Mouse (Mus musculus): Measurements from ENCODE around the gene Ghrh. TPM values are rescaled to one million over a fixed set of nuclear protein-coding genes. Genes with fewer than 3 reads are reported as not detected.
"Not testable (repeated sequence)": the region's sequence is repeated elsewhere in the genome, so short reads cannot be mapped to it uniquely, and the experiment has no call there.

The Ghrh gene
- polyA plus RNA-seq, 1 experiment from 2014 or later, result 0.49 TPM

DNA sequence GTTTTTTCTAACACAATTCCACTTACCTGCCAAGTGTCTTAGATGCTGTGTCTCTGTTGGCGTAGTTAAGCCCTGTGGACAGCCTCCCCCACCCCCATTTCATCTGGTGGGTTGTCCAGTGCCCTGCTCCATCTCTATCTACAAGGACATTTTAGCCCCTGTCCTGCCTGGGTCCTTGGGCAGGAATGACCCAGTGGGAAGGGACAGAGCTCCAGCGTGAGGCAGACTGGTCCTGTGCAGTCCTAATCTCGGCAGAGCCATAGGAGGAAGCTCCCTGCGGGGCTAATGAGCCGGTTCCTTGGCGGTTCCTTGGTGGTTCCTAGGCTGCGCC is 42.2 kb upstream of the Ghrh start:
- H3K9ac ChIP-seq (ENCODE audit: low read length), result no peak overlapping the region
- no peaks in the 10 kb centered on the region for H3K9me3 ChIP-seq (ENCODE audit: control insufficient read depth, low read length)
- no peaks in the 10 kb centered on the region for H3K27me3 ChIP-seq (ENCODE audit: control insufficient read depth, insufficient read depth, low read length)
- no peak for ATAC-seq (ENCODE audit: low FRiP score, low TSS enrichment)
- no peak overlapping the region for H3K4me3 ChIP-seq (ENCODE audit: low read depth, low read length)
- DNase-seq (ENCODE audit: low spot score), result no peak
- H3K4me1 ChIP-seq (replicated peaks; ENCODE audit: control insufficient read depth, insufficient read depth), result no peaks in the 10 kb centered on the region
- TF ChIP-seq EP300 (optimal IDR thresholded peaks at IDR 0.05), result no peak
- TF ChIP-seq CTCF (IDR thresholded peaks at IDR 0.05; ENCODE audit: low read depth), result no peak
- no peaks in the 10 kb centered on the region for H3K36me3 ChIP-seq (ENCODE audit: control insufficient read depth, insufficient read depth, low read length)
- no peak overlapping the region for H3K27ac ChIP-seq (replicated peaks)
- 84% methylated on average over 7 of the region's 7 CpGs for WGBS
- H3K4me2 ChIP-seq (replicated peaks; ENCODE audit: low read depth), result no peak overlapping the region

DNA sequence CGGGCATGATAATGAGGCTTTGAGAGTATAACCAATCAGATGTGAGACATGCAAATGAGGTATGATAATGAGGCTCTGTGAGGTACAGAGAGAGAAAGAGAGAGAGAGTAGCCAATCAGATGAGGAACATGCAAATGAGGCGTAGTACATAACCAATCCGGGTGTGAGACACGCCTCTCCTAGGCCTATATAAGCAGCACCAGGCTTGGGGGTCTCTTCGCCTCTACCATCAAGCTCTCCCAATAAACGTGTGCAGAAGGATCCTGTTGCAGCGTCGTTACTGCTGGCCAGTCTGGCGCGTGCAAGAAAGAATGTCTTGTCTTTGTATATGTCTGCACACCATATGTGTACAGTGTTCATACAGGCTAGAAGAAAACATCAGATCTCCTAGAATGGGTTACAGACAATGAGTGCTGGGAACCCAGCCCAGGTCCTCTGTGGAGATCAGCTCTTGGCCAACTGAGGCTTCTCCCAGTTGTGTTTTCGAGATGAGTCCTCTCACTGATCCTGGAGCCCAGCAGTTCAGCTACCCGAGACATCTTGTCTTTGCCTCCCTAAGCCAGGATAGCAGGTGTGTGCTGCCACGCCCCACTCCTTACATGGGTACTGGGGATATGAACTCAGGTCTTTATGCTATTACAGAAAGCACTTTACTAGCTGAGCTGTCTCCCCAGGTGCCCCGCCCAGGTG is 41.7 kb upstream of the Ghrh start:
- H3K27me3 ChIP-seq (ENCODE audit: control insufficient read depth, insufficient read depth, low read length); ATAC-seq (ENCODE audit: low FRiP score, low TSS enrichment); H3K9ac ChIP-seq (ENCODE audit: low read length); DNase-seq (ENCODE audit: low spot score); H3K4me3 ChIP-seq (ENCODE audit: low read depth, low read length); H3K9me3 ChIP-seq (ENCODE audit: control insufficient read depth, low read length); H3K4me2 ChIP-seq (replicated peaks; ENCODE audit: low read depth); H3K27ac ChIP-seq (replicated peaks); H3K36me3 ChIP-seq (ENCODE audit: control insufficient read depth, insufficient read depth, low read length); H3K4me1 ChIP-seq (replicated peaks; ENCODE audit: control insufficient read depth, insufficient read depth): not testable (repeated sequence)
- 92% methylated on average over 14 of the region's 14 CpGs for WGBS

DNA sequence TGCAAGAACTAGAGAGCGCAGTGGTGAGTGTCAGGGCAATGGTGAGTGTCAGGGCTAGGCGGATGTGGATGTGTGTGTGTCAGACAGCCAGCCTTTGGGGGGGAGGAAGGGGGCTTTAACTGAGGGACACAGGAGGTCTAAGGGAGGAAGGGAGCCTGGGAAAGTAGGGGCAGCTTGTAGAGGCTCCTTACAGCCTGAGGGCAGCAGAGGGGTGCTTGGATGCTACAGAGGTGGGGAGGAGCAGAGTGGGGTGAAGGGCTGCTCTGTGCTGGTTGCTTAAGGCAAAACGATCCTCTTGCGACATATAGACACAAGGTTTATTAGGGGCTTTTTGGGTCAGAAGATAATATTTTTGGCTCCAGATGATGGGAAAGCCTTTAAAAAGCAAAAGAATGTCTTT is 37.5 kb upstream of the Ghrh start:
- no peak for DNase-seq (ENCODE audit: low spot score)
- ATAC-seq (ENCODE audit: low FRiP score, low TSS enrichment), result no peak
- no peaks in the 10 kb centered on the region for H3K4me1 ChIP-seq (replicated peaks; ENCODE audit: control insufficient read depth, insufficient read depth)
- H3K27me3 ChIP-seq (ENCODE audit: control insufficient read depth, insufficient read depth, low read length), result no peaks in the 10 kb centered on the region
- H3K27ac ChIP-seq (replicated peaks), result no peak overlapping the region
- 76% methylated on average over 4 of the region's 4 CpGs for WGBS
- H3K9ac ChIP-seq (ENCODE audit: low read length), result no peak overlapping the region
- no peak overlapping the region for H3K4me2 ChIP-seq (replicated peaks; ENCODE audit: low read depth)
- TF ChIP-seq EP300 (optimal IDR thresholded peaks at IDR 0.05) (no peak), CTCF (IDR thresholded peaks at IDR 0.05; ENCODE audit: low read depth) (0 out of 2 replicates have a peak, but pooled peaks have one; percentile 10)
- peaks cover 3% of the 10 kb centered on the region; the same call in 1 of the 2 replicates for H3K36me3 ChIP-seq (ENCODE audit: control insufficient read depth, insufficient read depth, low read length)
- no peaks in the 10 kb centered on the region for H3K9me3 ChIP-seq (ENCODE audit: control insufficient read depth, low read length)
- H3K4me3 ChIP-seq (ENCODE audit: low read depth, low read length), result no peak overlapping the region

DNA sequence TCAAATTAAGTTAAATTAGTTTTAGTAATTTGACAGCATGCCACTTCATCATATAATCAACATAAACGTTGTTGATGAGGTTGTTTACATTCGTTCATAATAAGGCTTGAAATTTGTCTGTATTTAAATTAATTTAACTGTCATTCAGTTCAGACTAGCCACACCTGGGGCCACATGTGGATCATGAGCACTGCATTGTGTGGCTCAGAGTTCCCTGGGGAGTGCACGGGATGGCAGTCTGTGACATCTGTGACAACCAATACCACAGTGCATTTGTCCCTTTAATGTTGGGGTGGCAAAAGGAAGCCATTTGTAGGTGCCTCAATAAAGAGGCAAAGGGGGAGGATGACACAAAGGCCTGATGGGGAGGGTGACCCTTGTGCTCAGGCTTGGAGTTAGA is 29.7 kb upstream of the Ghrh start:
- Histone ChIP-seq H3K9me3 (ENCODE audit: control insufficient read depth, low read length) (no peaks in the 10 kb centered on the region), H3K4me1 (replicated peaks; ENCODE audit: control insufficient read depth, insufficient read depth) (peaks cover 2% of the 10 kb centered on the region), H3K27me3 (ENCODE audit: control insufficient read depth, insufficient read depth, low read length) (no peaks in the 10 kb centered on the region), H3K4me3 (ENCODE audit: low read depth, low read length) (no peak overlapping the region), H3K27ac (replicated peaks) (0 out of 2 replicates have a peak overlapping the region, but pooled peaks have one; percentile 30), H3K4me2 (replicated peaks; ENCODE audit: low read depth) (no peak overlapping the region), H3K9ac (ENCODE audit: low read length) (no peak overlapping the region), H3K36me3 (ENCODE audit: control insufficient read depth, insufficient read depth, low read length) (peaks cover 2% of the 10 kb centered on the region; the same call in 1 of the 2 replicates)
- 64% methylated on average over 3 of the region's 3 CpGs for WGBS
- TF ChIP-seq EP300 (optimal IDR thresholded peaks at IDR 0.05), result no peak
- TF ChIP-seq CTCF (IDR thresholded peaks at IDR 0.05; ENCODE audit: low read depth), result no peak
- no peak for DNase-seq (ENCODE audit: low spot score)
- ATAC-seq (ENCODE audit: low FRiP score, low TSS enrichment), result no peak

DNA sequence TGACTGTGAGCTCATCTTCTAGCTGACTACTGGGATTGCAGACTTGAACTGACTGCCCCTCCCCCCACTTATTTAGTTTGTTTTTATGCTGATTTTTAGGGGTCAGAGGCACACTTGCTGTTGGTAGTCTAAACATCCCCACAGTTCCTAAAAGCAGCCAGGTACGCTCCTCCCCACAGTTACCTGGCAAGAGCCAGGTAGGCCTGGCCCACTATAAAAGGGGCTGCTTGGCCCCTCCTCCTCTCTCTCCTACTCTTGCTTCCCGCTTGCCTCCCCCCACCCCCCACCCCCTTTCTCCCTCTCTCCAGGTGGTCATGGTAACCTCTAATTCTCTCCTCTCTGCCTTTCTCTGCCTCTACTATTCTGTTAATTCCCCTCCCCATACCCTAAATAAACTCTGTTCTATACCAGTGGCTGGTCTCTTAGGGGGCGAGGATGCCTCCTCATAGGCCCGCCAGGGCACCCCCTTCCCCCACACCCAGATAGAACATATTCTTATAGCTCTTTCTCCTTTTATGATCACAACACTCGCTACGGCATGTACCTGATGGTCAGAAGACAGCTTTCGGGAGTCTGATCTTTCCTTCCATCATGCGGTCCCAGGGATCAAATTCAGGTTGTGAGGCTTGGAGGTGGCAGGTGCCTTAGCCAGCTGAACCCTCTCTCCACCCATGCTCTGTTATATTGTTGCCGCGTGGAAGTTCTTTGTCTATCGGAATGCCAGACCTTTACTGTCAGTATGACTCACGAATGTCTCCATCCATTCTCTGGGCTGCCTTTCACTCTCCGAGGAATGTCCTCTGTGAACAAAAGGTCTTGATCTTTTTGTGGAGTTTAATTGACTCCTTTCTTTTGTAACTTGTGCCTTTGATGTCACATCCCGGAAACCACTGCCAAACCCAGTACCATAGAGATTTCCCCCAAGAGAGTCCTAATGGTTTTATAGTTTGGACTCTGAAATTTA is 28.8 kb upstream of the Ghrh start:
- DNase-seq (ENCODE audit: low spot score) (no peak), ATAC-seq (ENCODE audit: low FRiP score, low TSS enrichment) (no peak)
- WGBS, result 46% methylated on average over 14 of the region's 14 CpGs
- H3K9me3 ChIP-seq (ENCODE audit: control insufficient read depth, low read length), result no peaks in the 10 kb centered on the region
- TF ChIP-seq CTCF (IDR thresholded peaks at IDR 0.05; ENCODE audit: low read depth) (no peak), EP300 (optimal IDR thresholded peaks at IDR 0.05) (no peak)
- no peak overlapping the region for H3K4me3 ChIP-seq (ENCODE audit: low read depth, low read length)
- H3K27me3 ChIP-seq (ENCODE audit: control insufficient read depth, insufficient read depth, low read length), result no peaks in the 10 kb centered on the region
- peaks cover 2% of the 10 kb centered on the region; the same call in 1 of the 2 replicates for H3K36me3 ChIP-seq (ENCODE audit: control insufficient read depth, insufficient read depth, low read length)
- H3K4me1 ChIP-seq (replicated peaks; ENCODE audit: control insufficient read depth, insufficient read depth), result peaks cover 2% of the 10 kb centered on the region
- H3K9ac ChIP-seq (ENCODE audit: low read length), result no peak overlapping the region
- no peak overlapping the region for H3K27ac ChIP-seq (replicated peaks)
- no peak overlapping the region for H3K4me2 ChIP-seq (replicated peaks; ENCODE audit: low read depth)

DNA sequence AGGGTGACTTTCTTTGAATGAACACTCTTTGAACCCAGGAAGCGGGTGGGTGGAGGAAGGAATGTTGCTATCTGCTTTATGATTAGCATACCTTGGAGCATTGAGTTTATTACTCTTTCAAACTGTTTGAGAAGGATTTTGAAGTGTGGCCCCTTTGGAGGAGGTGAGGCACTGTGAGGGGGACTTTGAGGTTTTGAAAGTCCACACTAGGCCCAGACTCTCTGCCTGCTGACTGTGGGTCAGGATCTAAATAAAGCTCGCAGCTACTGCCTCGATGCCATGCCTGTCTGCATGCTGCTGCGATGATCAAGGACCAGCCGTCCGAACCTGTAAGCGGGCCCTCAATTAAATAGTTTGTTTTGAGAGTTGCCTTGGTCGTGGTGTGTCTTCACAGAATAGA is 27.7 kb upstream of the Ghrh start:
- Histone ChIP-seq H3K36me3 (ENCODE audit: control insufficient read depth, insufficient read depth, low read length) (peaks cover 2% of the 10 kb centered on the region; the same call in 1 of the 2 replicates), H3K4me1 (replicated peaks; ENCODE audit: control insufficient read depth, insufficient read depth) (peaks cover 2% of the 10 kb centered on the region), H3K4me3 (ENCODE audit: low read depth, low read length) (no peak overlapping the region), H3K9me3 (ENCODE audit: control insufficient read depth, low read length) (no peaks in the 10 kb centered on the region), H3K27me3 (ENCODE audit: control insufficient read depth, insufficient read depth, low read length) (no peaks in the 10 kb centered on the region), H3K27ac (replicated peaks) (0 out of 2 replicates have a peak overlapping the region, but pooled peaks have one; percentile 24), H3K4me2 (replicated peaks; ENCODE audit: low read depth) (no peak overlapping the region), H3K9ac (ENCODE audit: low read length) (no peak overlapping the region)
- WGBS, result 49% methylated on average over 8 of the region's 8 CpGs
- ATAC-seq (ENCODE audit: low FRiP score, low TSS enrichment), result no peak
- DNase-seq (ENCODE audit: low spot score), result no peak
- TF ChIP-seq EP300 (optimal IDR thresholded peaks at IDR 0.05), result no peak
- TF ChIP-seq CTCF (IDR thresholded peaks at IDR 0.05; ENCODE audit: low read depth), result no peak

Data from stomach, postnatal 0 days (tissue).